Mouse (Mus musculus) heart, embryonic 10.5 days (tissue): ENCODE measurements at regions not wholly inside any gene's neighbourhood (a gene's known extent, or its start where the extent isn't known, plus 50 kb on each side); places are given as distances from the start of the nearest gene placed in this dataset.
A peak's percentile ranks its signal among the peaks of the same experiment; 100 is the strongest.

ENCODE experiments used
- DNase-seq: peaks from one replicate; pipeline ENCODE4 v3.0.0-alpha.2; 2017; ENCODE audit warnings: low spot score
- H3K27ac ChIP-seq: fragments of 300-500 bp; sonication (generic); 2 replicates; pipeline ENCODE4 v1.5.1; 2016; ENCODE audit warnings: mild to moderate bottlenecking
- H3K27me3 ChIP-seq: fragments of 300-500 bp; sonication (generic); 2 replicates; pipeline ENCODE4 v1.6.1; 2016; ENCODE audit warnings: mild to moderate bottlenecking; ENCODE audit not compliant: poor library complexity, insufficient read depth, severe bottlenecking
- H3K36me3 ChIP-seq: fragments of 300-500 bp; sonication (generic); 2 replicates; pipeline ENCODE4 v1.6.1; 2016; ENCODE audit warnings: mild to moderate bottlenecking, moderate library complexity
- H3K4me1 ChIP-seq: fragments of 300-500 bp; sonication (generic); 2 replicates; pipeline ENCODE4 v1.6.1; 2016; ENCODE audit warnings: mild to moderate bottlenecking
- H3K4me3 ChIP-seq: fragments of 300-500 bp; sonication (generic); 2 replicates; pipeline ENCODE4 v1.5.1; 2016; ENCODE audit warnings: mild to moderate bottlenecking, moderate library complexity
- H3K9me3 ChIP-seq: fragments of 300-500 bp; sonication (generic); 2 replicates; pipeline ENCODE4 v1.6.1; 2016; ENCODE audit warnings: mild to moderate bottlenecking, moderate library complexity
- WGBS: fragments of 180-500 bp; shearing (Covaris S2); methylation state at CpG from one replicate; pipeline ENCODE4 v1.1.7; 2016; 5-methylcytosine and 5-hydroxymethylcytosine counted together

DNA sequence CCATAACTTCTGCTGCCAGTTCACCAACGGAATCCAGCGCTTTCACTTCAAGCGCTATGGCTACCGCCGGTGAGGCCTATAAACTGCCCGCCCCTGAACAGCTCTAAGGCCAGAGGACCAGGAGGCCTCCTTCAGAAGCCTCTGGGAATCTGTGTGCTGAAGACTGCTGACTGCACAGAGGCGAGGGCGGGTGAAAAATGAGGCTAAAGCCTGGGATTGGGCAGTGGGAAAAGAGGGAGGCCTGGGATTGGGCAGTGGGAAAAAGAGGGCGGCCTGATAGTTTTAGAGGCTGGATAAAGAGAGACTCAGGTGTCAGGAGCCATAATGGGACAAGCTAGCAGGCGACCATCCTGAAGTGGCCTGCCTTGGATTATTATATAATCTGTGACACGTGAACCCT is 80.8 kb downstream of the Plekhb2 start:
- no peak overlapping the region for H3K27ac ChIP-seq

DNA sequence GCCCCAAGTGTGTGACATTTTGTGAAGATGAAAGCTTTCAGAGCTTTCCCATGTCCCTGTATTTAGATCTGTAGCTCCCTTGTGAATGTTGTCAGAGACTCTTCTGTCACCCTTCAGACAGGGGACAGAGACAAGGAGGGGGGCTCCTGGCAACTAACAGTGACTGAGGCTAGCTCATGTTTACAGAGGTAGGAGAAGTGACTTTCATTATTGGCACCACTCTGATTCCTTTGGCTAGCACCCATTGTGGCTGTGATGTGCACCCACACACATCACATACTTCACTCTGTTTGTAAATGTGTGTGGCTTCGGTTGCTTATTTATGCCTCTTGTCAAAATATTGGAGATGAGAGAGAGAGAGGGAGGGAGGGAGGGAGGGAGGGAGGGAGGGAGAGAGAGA is 93.4 kb downstream of the Plekhb2 start:
- 94% methylated on average over 1 of the region's 1 CpGs for WGBS
- H3K4me3 ChIP-seq: no peak overlapping the region
- H3K36me3 ChIP-seq: no peaks in the 10 kb centered on the region
- peak; percentile 58 for DNase-seq
- H3K9me3 ChIP-seq: no peaks in the 10 kb centered on the region
- no peak overlapping the region for H3K27ac ChIP-seq
- no peaks in the 10 kb centered on the region for H3K4me1 ChIP-seq
- no peaks in the 10 kb centered on the region for H3K27me3 ChIP-seq

More for the DNA sequence above, 80.8 kb downstream of the Plekhb2 start:
- H3K36me3 ChIP-seq: no peaks in the 10 kb centered on the region
- H3K9me3 ChIP-seq: peaks cover 18% of the 10 kb centered on the region
- no peaks in the 10 kb centered on the region for H3K27me3 ChIP-seq
- no peaks in the 10 kb centered on the region for H3K4me1 ChIP-seq
- H3K4me3 ChIP-seq: no peak overlapping the region
- no peak for DNase-seq
- WGBS: 80% methylated on average over 11 of the region's 11 CpGs

DNA sequence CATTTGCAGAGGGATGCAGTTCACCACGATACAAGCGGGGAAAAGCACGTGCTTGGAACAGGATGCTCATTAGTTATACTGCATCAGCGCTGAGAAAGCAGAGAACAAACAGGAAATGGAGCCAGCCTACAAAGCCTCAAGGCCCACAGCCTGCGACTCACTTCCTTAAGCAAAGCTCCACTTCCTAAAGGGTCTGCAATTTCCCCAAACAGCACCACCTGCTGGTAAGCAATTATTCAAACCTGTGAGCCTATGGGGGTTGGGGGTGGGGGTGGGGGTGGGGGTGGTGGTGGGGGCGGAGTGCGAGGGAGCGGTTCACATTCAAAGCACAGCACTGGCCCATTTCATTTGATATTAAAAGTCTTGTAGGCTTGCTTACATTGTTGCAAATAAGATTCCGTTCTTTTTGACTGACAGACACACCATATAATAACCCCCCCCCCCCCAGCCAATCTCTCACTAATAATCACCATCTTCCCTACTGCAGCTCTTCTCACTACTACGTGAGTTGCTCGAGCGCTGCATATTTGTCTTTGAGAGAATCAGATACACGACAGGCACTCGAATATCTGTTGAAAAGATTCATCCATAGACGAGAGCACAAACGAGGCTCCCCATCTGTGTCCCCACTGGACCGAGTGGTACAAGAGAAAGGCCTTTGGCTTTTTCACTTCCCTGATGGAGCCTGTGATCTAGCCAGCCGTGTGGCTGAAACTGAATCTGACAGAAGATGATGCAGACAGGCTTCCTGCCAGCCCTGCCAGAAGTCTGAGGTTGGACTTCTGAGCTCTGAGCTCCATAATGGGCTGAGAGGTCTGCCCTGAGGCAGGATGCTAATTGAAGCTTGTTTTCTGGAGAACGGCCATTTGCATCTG is 112.1 kb downstream of the Plekhb2 start:
- no peaks in the 10 kb centered on the region for H3K36me3 ChIP-seq
- WGBS: 71% methylated on average over 19 of the region's 19 CpGs
- H3K9me3 ChIP-seq: peaks cover 5% of the 10 kb centered on the region; the same call in 1 of the 2 replicates
- H3K27me3 ChIP-seq: no peaks in the 10 kb centered on the region
- no peak overlapping the region for H3K4me3 ChIP-seq
- H3K27ac ChIP-seq: no peak overlapping the region
- peak; percentile 43 for DNase-seq
- no peaks in the 10 kb centered on the region for H3K4me1 ChIP-seq

DNA sequence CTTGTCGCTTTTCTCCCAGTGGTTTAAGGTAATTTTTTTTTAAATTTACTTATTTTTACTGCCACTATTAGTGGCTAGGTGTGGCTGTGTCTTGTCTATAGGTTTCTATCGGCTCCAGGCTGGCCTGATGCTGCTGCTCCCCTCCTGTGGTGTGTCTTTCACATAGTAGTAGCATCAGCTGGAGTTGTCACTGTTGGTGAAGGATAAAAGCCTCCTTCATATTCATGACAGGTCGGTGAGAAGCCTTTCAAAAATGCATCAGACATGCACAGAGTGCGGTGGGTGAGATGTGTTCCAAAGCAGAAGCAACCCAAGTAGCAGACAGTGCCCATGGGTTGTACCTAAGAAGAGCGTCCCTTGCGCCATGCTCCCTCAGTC is 112.7 kb downstream of the Plekhb2 start:
- Histone ChIP-seq H3K4me1 (no peaks in the 10 kb centered on the region), H3K9me3 (peaks cover 5% of the 10 kb centered on the region; the same call in 1 of the 2 replicates), H3K36me3 (no peaks in the 10 kb centered on the region), H3K4me3 (no peak overlapping the region), H3K27me3 (no peaks in the 10 kb centered on the region), H3K27ac (no peak overlapping the region)
- DNase-seq: peak; percentile 47
- WGBS: 68% methylated on average over 6 of the region's 6 CpGs

DNA sequence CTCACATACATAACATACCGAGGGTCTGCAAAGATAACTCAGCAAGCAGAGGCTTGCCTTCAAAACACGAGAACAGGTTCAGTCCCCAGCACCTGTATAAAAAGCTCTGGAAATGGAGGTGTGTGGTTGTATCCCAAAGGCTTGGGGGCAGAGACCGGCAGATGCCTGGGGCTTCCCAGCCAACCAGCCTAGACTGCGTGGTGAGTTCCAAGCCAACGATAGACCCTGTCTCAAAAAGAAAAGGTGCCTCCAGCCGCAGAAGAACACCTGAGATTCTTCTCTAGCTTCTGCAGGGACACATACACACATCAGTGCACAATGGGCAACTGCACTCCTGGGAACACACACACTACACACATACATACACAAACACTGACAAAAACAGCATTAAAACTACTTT is 125.0 kb downstream of the Plekhb2 start:
- Histone ChIP-seq H3K4me3 (no peak overlapping the region), H3K9me3 (0 out of 2 replicates have a peak, but pooled peaks cover 12% of the 10 kb centered on the region), H3K4me1 (no peaks in the 10 kb centered on the region), H3K36me3 (no peaks in the 10 kb centered on the region), H3K27me3 (no peaks in the 10 kb centered on the region), H3K27ac (no peak overlapping the region)
- WGBS: 79% methylated on average over 6 of the region's 6 CpGs
- DNase-seq: peak; percentile 63

DNA sequence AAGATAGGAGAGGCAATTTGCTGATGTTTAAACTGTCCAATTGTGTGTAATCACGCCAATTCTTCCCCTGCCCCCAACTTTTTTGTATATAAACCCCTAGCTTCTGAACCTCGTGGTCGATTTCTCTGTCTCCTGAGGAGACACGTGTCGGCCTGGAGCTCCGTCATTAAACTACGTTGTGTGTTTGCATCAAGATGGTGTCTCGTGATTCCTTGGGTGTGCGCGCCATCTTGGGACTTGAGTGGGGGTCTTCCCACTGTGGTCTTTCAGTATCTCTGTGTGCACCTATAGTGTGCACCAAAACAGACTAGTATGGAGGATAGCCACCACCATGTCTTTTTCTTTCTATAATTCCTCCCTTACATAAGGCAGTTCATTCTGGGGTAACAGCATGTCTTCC is 128.4 kb downstream of the Plekhb2 start:
- Histone ChIP-seq H3K4me3 (no peak overlapping the region), H3K4me1 (no peaks in the 10 kb centered on the region), H3K9me3 (0 out of 2 replicates have a peak, but pooled peaks cover 13% of the 10 kb centered on the region), H3K27me3 (no peaks in the 10 kb centered on the region), H3K27ac (no peak overlapping the region), H3K36me3 (no peaks in the 10 kb centered on the region)
- DNase-seq: peak; percentile 61
- 88% methylated on average over 10 of the region's 10 CpGs for WGBS

DNA sequence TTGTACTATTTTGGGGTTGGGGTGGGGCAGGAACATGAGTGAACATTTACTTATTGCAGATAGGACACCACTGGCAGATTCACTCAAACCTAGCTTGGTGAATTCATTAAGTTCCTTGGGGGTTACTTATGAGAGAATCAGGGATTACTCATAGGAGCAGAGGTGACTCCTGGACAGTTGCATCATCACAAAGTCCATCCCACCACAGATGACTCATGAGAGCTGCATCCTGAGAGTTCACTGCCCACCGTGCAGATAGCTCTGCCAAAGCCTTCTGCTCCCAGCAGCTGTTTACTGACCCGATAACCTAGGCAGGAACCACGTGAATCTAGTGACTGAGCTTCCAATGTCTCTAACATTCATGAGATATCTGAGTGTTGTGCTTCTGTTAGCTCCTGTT is 129.6 kb downstream of the Plekhb2 start:
- H3K27ac ChIP-seq: no peak overlapping the region
- 0 out of 2 replicates have a peak, but pooled peaks cover 13% of the 10 kb centered on the region for H3K9me3 ChIP-seq
- no peaks in the 10 kb centered on the region for H3K4me1 ChIP-seq
- no peaks in the 10 kb centered on the region for H3K36me3 ChIP-seq
- peak; percentile 38 for DNase-seq
- 56% methylated on average over 3 of the region's 3 CpGs for WGBS
- H3K27me3 ChIP-seq: no peaks in the 10 kb centered on the region
- no peak overlapping the region for H3K4me3 ChIP-seq

DNA sequence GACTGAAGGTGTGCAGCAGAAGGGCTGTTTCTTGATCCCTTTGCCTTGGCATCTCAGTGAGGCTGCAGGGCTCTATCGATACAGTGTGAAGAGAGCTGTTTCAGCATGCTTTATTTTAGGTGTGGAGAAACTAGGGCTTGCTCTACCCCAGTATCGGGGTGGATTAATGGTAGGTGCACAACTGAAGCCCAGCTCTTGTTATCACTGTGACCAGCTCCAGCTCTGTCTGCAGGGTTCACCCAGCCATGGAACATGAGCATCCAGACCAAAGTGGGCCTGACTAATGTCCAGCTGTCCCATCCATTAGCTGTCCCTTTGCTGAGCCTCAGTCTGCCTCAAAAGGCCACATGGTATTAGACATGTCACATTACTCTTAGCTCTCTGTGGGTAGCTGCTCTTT is 132.2 kb downstream of the Plekhb2 start:
- DNase-seq: peak; percentile 55
- no peak overlapping the region for H3K27ac ChIP-seq
- H3K4me3 ChIP-seq: no peak overlapping the region
- 85% methylated on average over 2 of the region's 2 CpGs for WGBS
- no peaks in the 10 kb centered on the region for H3K36me3 ChIP-seq
- H3K4me1 ChIP-seq: no peaks in the 10 kb centered on the region
- no peaks in the 10 kb centered on the region for H3K27me3 ChIP-seq
- 0 out of 2 replicates have a peak, but pooled peaks cover 13% of the 10 kb centered on the region for H3K9me3 ChIP-seq

DNA sequence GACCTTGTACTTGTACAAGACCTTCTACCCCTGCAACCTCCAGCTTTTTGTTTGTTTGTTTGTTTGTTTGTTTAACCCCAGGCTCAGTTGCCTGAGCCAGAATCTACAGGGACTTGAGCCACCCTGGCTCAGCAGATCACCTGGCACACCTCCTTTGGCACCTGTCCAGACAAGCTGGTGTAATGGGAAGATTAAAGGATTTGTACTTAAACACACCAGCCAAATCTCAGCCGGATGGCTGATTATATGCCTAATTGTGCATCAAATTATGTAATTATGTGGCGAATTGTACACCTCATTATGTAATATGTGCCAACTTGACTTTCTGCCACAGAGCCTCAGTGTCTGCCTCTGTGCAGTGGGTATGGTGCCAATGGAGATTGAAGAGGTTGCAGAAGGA is 133.2 kb downstream of the Plekhb2 start:
- H3K4me1 ChIP-seq: no peaks in the 10 kb centered on the region
- 0 out of 2 replicates have a peak, but pooled peaks cover 10% of the 10 kb centered on the region for H3K9me3 ChIP-seq
- WGBS: 78% methylated on average over 2 of the region's 2 CpGs
- no peak overlapping the region for H3K4me3 ChIP-seq
- no peaks in the 10 kb centered on the region for H3K36me3 ChIP-seq
- H3K27me3 ChIP-seq: no peaks in the 10 kb centered on the region
- no peak for DNase-seq
- H3K27ac ChIP-seq: no peak overlapping the region

DNA sequence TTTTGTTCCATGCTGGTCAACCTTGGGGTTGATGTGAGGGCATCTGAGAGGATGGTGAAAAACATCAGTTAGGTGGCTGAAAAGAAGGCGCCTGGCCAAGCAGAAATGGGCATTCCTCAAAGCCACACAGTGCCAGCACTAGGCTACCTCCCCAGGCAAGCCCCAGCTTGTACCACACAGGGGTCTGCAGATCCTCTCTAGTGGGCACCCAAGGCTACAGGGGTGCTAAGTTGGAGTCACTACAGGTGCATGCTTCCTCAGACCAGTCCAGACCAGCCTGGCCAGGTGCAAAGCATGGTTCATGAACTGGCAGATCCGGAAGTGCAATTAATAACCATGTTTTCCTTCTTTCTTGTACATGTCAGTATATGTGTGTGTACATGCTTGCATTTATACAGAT is 137.1 kb downstream of the Plekhb2 start:
- Histone ChIP-seq H3K4me3 (no peak overlapping the region), H3K27ac (no peak overlapping the region), H3K9me3 (no peaks in the 10 kb centered on the region), H3K4me1 (no peaks in the 10 kb centered on the region), H3K27me3 (no peaks in the 10 kb centered on the region), H3K36me3 (no peaks in the 10 kb centered on the region)
- WGBS: 79% methylated on average over 2 of the region's 2 CpGs
- DNase-seq: peak; percentile 59

DNA sequence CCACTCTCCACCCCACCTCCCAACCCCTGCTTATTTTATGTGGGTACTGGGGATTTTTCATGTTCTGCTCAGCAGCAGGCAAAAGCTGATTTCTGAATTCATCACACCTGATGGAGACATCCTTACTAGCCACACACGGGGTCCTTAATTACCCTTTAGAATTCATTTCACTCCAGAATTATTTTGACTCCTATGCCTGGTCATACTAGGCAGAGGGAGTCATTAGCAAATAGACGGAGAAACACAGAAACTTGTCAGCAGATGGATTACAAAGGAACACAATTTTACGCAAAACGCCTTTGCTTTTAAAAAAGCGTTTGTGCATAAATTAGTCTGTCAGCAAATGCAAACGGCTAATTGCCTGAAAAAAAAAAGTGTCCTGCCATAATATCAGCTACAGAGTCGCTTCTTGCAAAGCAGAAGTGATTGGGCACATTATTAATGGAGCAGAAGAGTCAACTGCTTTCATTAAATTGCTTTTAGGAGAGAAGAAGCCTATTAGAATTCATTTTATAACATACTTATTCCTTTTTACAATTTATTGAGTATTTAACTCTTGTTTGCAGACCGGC is 138.0 kb downstream of the Plekhb2 start:
- Histone ChIP-seq H3K9me3 (no peaks in the 10 kb centered on the region), H3K36me3 (no peaks in the 10 kb centered on the region), H3K4me3 (no peak overlapping the region), H3K27ac (no peak overlapping the region), H3K27me3 (no peaks in the 10 kb centered on the region), H3K4me1 (no peaks in the 10 kb centered on the region)
- WGBS: 78% methylated on average over 8 of the region's 8 CpGs
- DNase-seq: no peak

DNA sequence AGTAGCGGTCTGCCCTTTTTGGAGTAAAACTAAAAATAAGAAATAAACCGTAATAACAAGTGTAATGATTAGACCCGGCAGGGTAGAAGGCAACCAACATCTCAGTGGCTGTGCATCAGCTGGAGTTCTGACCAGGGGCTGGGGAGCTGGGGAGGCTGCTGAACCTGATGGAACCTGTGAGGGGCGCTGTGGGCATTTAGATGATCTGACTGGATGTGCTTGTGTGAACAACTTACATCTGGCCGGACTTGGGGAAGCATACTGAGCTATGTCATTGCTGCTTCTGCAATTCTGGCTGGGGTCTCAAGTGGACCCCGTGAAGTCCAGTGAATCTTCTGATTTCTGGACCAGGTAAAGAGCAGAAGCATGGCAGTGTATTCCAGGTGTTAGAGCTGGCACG is 138.4 kb downstream of the Plekhb2 start:
- Histone ChIP-seq H3K27me3 (no peaks in the 10 kb centered on the region), H3K9me3 (no peaks in the 10 kb centered on the region), H3K36me3 (no peaks in the 10 kb centered on the region), H3K27ac (no peak overlapping the region), H3K4me1 (no peaks in the 10 kb centered on the region), H3K4me3 (no peak overlapping the region)
- WGBS: 73% methylated on average over 7 of the region's 7 CpGs
- peak; percentile 61 for DNase-seq

DNA sequence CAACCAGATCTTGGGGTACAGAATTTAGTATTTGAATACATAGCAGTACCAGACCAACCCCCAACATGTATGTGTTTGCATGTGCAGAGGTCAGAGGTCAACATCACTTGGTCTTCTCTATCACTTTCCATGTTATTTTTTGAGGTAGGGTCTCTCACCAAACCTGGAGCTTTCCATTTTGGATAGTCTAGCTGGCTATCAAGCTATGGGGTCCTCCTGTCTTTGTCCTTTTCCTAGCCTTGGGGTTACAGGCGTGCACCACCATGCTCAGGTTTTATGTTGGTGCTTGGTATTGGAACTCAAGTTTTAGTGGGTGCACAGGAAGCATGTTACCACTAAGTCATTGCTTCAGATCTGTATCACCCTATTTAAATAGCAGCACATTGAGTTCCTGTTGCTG is 151.0 kb downstream of the Plekhb2 start:
- no peak overlapping the region for H3K27ac ChIP-seq
- no peaks in the 10 kb centered on the region for H3K4me1 ChIP-seq
- no peaks in the 10 kb centered on the region for H3K9me3 ChIP-seq
- H3K4me3 ChIP-seq: no peak overlapping the region
- no peaks in the 10 kb centered on the region for H3K36me3 ChIP-seq
- peak; percentile 55 for DNase-seq
- no peaks in the 10 kb centered on the region for H3K27me3 ChIP-seq
- 73% methylated on average over 1 of the region's 1 CpGs for whole genome bisulfite sequencing
